Mouse (Mus musculus): Measurements from ENCODE around the gene Cks2.
"Not testable (repeated sequence)": the region's sequence is repeated elsewhere in the genome, so short reads cannot be mapped to it uniquely, and the experiment has no call there.

The Cks2 gene

DNA sequence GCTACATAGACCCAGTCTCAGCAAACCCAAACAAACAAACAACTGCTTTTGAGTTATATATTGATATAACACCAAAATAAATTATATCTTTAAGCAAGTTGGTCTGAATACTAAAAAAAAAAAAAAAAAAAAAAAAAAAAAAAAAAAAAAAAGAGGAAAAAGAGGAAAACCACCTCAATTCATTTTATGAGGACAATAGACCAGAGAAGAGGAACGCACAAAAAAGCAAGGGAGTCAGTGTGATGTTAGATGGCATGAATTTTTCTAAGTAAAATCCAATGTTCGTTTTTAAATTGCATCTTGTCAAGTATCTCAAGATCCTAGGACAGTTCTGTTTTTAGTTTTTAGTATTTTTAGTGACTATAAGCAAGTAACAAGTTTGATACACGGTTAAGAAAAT, 3.6 kb upstream of the Cks2 start:
- DNase-seq: no peak

GRCm38 (mm10) chr13:51642171-51642778, 2.8 kb upstream of the Cks2 start:
- no peak for DNase-seq

- DNase-seq: peak in 1 of 2 experiments; percentile 5
Observed at GRCm38 (mm10) chr13:51643924-51644828, 856 bp upstream of the Cks2 start.

DNA sequence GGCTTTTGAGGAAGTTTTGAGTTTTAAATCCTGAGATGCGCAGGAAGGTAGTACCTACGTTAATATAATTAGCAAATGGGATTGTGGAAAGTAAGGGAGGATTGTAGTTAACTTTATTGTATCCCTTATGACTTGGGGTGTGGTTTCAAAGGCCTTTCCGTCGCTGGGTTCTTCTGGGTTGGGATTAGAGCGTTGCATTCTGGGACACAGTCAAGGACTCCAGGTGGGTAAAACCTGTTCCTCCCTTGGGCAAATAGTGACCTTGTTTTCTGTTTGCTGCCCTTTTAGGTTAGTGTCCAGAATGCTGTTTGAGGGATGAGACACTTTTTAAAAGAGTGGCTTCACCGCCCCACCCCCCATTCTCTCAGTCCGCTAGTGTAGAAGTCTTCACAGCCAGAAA, 840 bp downstream of the Cks2 start:
- no peak for DNase-seq

- DNase-seq: no peak
Observed at GRCm38 (mm10) chr13:51646362-51647027, 1.5 kb downstream of the Cks2 start.

DNA sequence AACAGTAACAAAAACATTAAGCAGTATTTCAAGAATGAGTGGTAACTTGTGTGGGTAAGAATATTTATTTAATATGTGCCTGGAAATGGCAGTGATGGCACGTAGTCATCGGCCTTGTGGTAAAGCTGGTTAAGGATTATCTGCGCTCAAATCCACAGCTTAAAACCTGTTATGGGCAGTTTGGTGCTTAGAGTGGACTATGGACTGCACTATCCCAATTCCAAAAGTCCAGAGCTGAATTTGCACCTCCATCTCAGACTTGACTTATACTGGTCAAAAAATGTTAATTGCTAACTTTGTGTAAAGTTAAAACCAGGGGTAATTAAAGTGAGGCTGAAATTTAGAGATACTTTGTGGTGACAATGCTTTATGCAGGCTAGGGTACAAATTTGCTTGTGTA, 2.7 kb downstream of the Cks2 start:
- DNase-seq: no peak

- no peak for DNase-seq
Observed at GRCm38 (mm10) chr13:51648237-51648636, 3.2 kb downstream of the Cks2 start.

DNA sequence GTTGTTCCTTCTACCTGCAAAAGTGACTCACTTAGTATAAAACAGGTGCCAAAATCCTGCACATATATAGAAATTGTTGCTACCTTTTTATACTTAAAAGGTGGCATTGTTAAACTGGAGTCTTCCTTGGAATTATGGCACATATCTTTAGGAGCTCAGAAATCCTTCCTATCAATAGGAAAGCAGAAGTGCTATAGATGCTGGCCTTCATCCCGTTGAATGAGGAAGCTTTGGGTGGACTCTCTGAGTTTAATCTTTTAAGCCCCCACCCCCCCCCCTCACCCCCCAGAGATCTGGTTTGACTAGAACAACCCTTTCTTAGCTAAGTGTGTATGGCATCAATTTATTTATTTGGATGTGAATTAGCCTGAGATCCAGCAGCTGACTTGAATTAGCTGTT, 4.7 kb downstream of the Cks2 start:
- DNase-seq: no peak

GRCm38 (mm10) chr13:51651408-51652064, 6.5 kb downstream of the Cks2 start, which contains the start of gene Secisbp2:
Gene Secisbp2, plus strand, starts transcription at chr13:51651697.
- DNase-seq: peak; percentile 94 to 95

GRCm38 (mm10) chr13:51653159-51653558, 8.1 kb downstream of the Cks2 start:
- no peak for DNase-seq

GRCm38 (mm10) chr13:51653961-51654360, 8.9 kb downstream of the Cks2 start:
- DNase-seq: no peak

GRCm38 (mm10) chr13:51656516-51657235, 11.6 kb downstream of the Cks2 start:
- DNase-seq: no peak

- DNase-seq: no peak
Observed at GRCm38 (mm10) chr13:51658094-51658493, 13.1 kb downstream of the Cks2 start.

- no peak for DNase-seq
Observed at GRCm38 (mm10) chr13:51659573-51659972, 14.5 kb downstream of the Cks2 start.

GRCm38 (mm10) chr13:51663561-51663960, 18.5 kb downstream of the Cks2 start:
- no peak for DNase-seq

- not testable (repeated sequence) for DNase-seq
Observed at GRCm38 (mm10) chr13:51668195-51668594, 23.2 kb downstream of the Cks2 start.

DNA sequence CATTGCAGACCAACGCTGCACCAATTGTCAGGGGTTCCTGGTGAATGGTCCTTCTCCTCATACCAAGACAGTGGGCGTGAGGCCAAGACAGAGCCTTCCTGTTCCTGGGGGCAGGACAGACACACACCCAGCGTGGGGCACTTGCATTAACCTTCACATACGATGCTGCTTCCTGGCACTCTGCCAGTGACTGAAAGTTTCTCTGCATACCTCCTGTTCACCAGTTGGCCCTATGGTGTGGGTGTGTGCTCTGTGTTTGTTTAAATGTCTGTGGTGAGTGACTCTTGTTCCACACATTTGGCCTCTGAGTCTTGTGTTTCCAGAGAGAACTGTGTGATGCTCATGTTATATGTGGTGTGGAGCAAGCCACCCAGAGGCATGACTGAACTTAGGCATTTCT, 31.6 kb downstream of the Cks2 start:
- DNase-seq: no peak

DNA sequence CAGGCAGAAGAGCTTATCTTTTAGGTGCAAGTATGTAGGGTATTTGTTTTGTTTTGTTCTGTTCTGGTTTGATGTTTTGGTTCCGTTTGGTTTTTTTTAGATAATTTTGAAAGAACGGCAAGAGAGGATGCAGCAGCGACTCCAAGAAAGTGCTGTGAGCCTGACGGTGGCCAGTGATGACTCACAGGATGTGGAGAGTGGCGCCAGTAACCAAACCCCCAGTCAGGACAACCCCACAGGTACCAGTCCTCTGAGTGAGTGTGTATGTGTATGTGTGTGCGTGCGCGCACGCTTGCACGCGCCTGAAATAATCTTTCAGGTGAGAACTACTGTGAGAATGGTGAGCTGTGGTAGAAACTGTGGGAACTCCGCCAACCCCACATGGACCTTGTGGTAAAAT, 32.0 kb downstream of the Cks2 start:
- no peak for DNase-seq

- no peak for DNase-seq
Observed at GRCm38 (mm10) chr13:51677630-51678185, 32.7 kb downstream of the Cks2 start.

DNA sequence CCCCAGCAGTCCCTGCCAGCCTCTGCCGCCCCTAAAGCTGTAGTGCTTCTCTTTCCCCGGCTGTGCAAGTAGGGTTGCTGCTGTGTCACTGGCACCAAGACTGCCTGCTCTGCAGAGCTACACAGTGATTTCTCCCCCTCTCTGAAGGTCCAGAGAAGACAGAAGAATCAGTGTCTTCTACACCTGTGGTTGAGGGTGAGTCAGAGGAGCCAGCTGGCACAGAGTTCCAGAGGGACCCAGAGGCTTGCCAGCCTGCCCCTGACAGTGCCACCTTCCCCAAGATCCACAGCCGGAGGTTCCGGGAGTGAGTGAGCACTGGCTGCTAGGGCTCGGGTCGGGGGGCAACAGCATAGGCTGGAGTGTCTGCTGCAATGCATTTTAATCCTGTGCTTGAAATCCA, 33.7 kb downstream of the Cks2 start:
- no peak for DNase-seq

- no peak for DNase-seq
Observed at GRCm38 (mm10) chr13:51679332-51679731, 34.3 kb downstream of the Cks2 start.

GRCm38 (mm10) chr13:51681076-51681475, 36.0 kb downstream of the Cks2 start:
- DNase-seq: no peak

Measured in B cell, adult 2 months (primary cell).